Mouse (Mus musculus) mouse embryonic stem cell (cell line): Measurements from ENCODE around the gene Nbeal1.

Experiments used
- in situ Hi-C, 2 experiments: fragments of 300-500 bp; cut with MboI; formaldehyde crosslinking; loops; 1 replicate in 1 of 2; 3 replicates in 1 of 2; pipeline ENCODE4 v1.14.3; 2019 to 2020; ENCODE audit warnings: low sequenced_read_pairs in 2 of 2, low pct_unique_long_range_greater_than_20kb in 1 of 2, mixed read lengths in 1 of 2; ENCODE audit not compliant: unreplicated experiment in 1 of 2

Gene Nbeal1

GRCm38 (mm10) chr1:60342808-60343629, 162.6 kb downstream of the Nbeal1 start, which contains the start of gene Cyp20a1:
Cyp20a1 (plus strand) TSS chr1:60343323.
- in situ Hi-C loops = no loop called here

GRCm38 (mm10) chr1:60343630-60344455, 163.4 kb downstream of the Nbeal1 start:
- in situ Hi-C loops = no loop called here

GRCm38 (mm10) chr1:60344670-60345069, 164.3 kb downstream of the Nbeal1 start:
- in situ Hi-C loops = no loop called here

GRCm38 (mm10) chr1:60345712-60346111, 165.3 kb downstream of the Nbeal1 start:
- in situ Hi-C loops = no loop called here

GRCm38 (mm10) chr1:60352786-60353185, 172.4 kb downstream of the Nbeal1 start:
- in situ Hi-C loops = no loop called here

- in situ Hi-C loops = no loop called here
Measured at GRCm38 (mm10) chr1:60361626-60362025, 181.2 kb downstream of the Nbeal1 start.

GRCm38 (mm10) chr1:60376556-60376955, 196.2 kb downstream of the Nbeal1 start:
- in situ Hi-C loops = no loop called here

GRCm38 (mm10) chr1:60381910-60382309, 201.5 kb downstream of the Nbeal1 start:
- in situ Hi-C loops = no loop called here
